Mouse (Mus musculus): ENCODE results near the gene Dennd2a. TPM values are rescaled to one million over a fixed set of nuclear protein-coding genes. Genes with fewer than 3 reads are reported as not detected.

Gene Dennd2a
- polyA plus RNA-seq, 1 experiment from 2014 or later, result 4.7 TPM

GRCm38 (mm10) chr6:39554888-39555647 is 2.6 kb downstream of the Dennd2a start:
- Histone ChIP-seq H3K4me3 (ENCODE audit: low read depth, low read length) (no peak overlapping the region), H3K36me3 (ENCODE audit: control insufficient read depth, insufficient read depth, low read length) (no peaks in the 10 kb centered on the region), H3K9ac (ENCODE audit: low read length) (no peak overlapping the region), H3K27me3 (ENCODE audit: control insufficient read depth, insufficient read depth, low read length) (no peaks in the 10 kb centered on the region), H3K4me2 (replicated peaks; ENCODE audit: low read depth) (peak overlapping the region; percentile 40), H3K9me3 (ENCODE audit: control insufficient read depth, low read length) (no peaks in the 10 kb centered on the region), H3K27ac (replicated peaks) (peak overlapping the region; percentile 1; the same call in 1 of the 2 replicates), H3K4me1 (replicated peaks; ENCODE audit: control insufficient read depth, insufficient read depth) (no peaks in the 10 kb centered on the region; the same call in 1 of the 2 replicates)
- 51% methylated on average over 11 of the region's 12 CpGs for WGBS
- TF ChIP-seq CTCF (IDR thresholded peaks at IDR 0.05; ENCODE audit: low read depth) (no peak), EP300 (optimal IDR thresholded peaks at IDR 0.05) (no peak)
- no peak for ATAC-seq (ENCODE audit: low FRiP score, low TSS enrichment)
- no peak for DNase-seq (ENCODE audit: low spot score)

GRCm38 (mm10) chr6:39551981-39552636 is 5.6 kb downstream of the Dennd2a start:
- DNase-seq (ENCODE audit: low spot score) (no peak), ATAC-seq (ENCODE audit: low FRiP score, low TSS enrichment) (peak; percentile 22; the same call in 1 of the 2 replicates)
- H3K4me1 ChIP-seq (replicated peaks; ENCODE audit: control insufficient read depth, insufficient read depth), result no peaks in the 10 kb centered on the region
- H3K9ac ChIP-seq (ENCODE audit: low read length), result no peak overlapping the region
- H3K36me3 ChIP-seq (ENCODE audit: control insufficient read depth, insufficient read depth, low read length), result no peaks in the 10 kb centered on the region
- H3K9me3 ChIP-seq (ENCODE audit: control insufficient read depth, low read length), result no peaks in the 10 kb centered on the region
- TF ChIP-seq CTCF (IDR thresholded peaks at IDR 0.05; ENCODE audit: low read depth), result no peak
- no peak for TF ChIP-seq EP300 (optimal IDR thresholded peaks at IDR 0.05)
- no peak overlapping the region for H3K4me2 ChIP-seq (replicated peaks; ENCODE audit: low read depth)
- no peak overlapping the region for H3K4me3 ChIP-seq (ENCODE audit: low read depth, low read length)
- WGBS, result 67% methylated on average over 8 of the region's 8 CpGs
- no peaks in the 10 kb centered on the region for H3K27me3 ChIP-seq (ENCODE audit: control insufficient read depth, insufficient read depth, low read length)
- H3K27ac ChIP-seq (replicated peaks), result 0 out of 2 replicates have a peak overlapping the region, but pooled peaks have one; percentile 0

DNA sequence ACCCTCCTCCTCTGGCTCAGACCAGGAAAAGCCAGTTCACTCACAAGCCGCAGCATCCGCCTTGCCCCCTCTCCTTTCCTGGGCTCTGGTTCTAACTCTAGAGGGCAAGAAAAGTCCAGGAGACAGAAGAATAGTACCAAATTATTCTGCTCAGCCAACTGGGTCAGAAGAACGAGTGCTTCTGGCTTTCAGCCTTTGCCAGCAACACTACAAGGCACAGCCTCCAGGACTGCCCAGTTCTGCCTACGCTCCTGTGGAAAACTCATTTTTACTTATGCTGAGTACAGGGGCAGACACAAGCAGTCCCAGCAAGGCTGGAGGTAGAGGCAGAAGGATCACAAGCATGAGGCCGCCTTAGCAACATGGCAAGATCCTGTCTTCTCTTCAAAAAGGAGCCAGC is 9.6 kb downstream of the Dennd2a start:
- no peaks in the 10 kb centered on the region for H3K27me3 ChIP-seq (ENCODE audit: control insufficient read depth, insufficient read depth, low read length)
- no peak overlapping the region for H3K27ac ChIP-seq (replicated peaks)
- H3K4me3 ChIP-seq (ENCODE audit: low read depth, low read length), result no peak overlapping the region
- H3K4me2 ChIP-seq (replicated peaks; ENCODE audit: low read depth), result no peak overlapping the region
- H3K9ac ChIP-seq (ENCODE audit: low read length), result no peak overlapping the region
- WGBS, result 68% methylated on average over 5 of the region's 5 CpGs
- no peaks in the 10 kb centered on the region for H3K36me3 ChIP-seq (ENCODE audit: control insufficient read depth, insufficient read depth, low read length)
- H3K4me1 ChIP-seq (replicated peaks; ENCODE audit: control insufficient read depth, insufficient read depth), result peaks cover 4% of the 10 kb centered on the region
- TF ChIP-seq CTCF (IDR thresholded peaks at IDR 0.05; ENCODE audit: low read depth) (no peak), EP300 (optimal IDR thresholded peaks at IDR 0.05) (no peak)
- ATAC-seq (ENCODE audit: low FRiP score, low TSS enrichment), result no peak
- no peak for DNase-seq (ENCODE audit: low spot score)
- H3K9me3 ChIP-seq (ENCODE audit: control insufficient read depth, low read length), result no peaks in the 10 kb centered on the region

DNA sequence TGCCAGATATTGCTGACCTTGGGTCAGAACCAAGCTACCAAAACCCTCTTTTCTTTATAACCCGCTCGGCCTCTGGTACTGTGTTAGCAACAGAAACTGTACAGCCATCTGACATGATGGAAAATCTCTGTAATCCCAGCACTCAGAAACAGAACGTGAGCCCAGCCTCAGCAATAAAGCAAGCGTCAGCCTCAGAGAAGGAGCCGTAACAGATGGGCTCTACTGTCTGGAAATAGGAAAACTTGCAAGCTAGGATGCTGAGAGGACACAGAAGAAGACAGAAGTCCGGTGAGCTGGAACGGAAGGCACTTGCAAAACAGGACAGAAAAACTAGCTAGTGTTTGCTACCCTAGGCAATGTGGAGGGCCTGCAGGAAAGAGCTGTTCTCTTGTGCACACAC is 12.2 kb downstream of the Dennd2a start:
- no peaks in the 10 kb centered on the region for H3K36me3 ChIP-seq (ENCODE audit: control insufficient read depth, insufficient read depth, low read length)
- H3K9ac ChIP-seq (ENCODE audit: low read length), result no peak overlapping the region
- no peaks in the 10 kb centered on the region for H3K9me3 ChIP-seq (ENCODE audit: control insufficient read depth, low read length)
- H3K4me2 ChIP-seq (replicated peaks; ENCODE audit: low read depth), result no peak overlapping the region
- no peaks in the 10 kb centered on the region for H3K27me3 ChIP-seq (ENCODE audit: control insufficient read depth, insufficient read depth, low read length)
- H3K4me1 ChIP-seq (replicated peaks; ENCODE audit: control insufficient read depth, insufficient read depth), result peaks cover 11% of the 10 kb centered on the region
- WGBS, result 75% methylated on average over 7 of the region's 7 CpGs
- TF ChIP-seq CTCF (IDR thresholded peaks at IDR 0.05; ENCODE audit: low read depth), result no peak
- TF ChIP-seq EP300 (optimal IDR thresholded peaks at IDR 0.05), result no peak
- H3K27ac ChIP-seq (replicated peaks), result no peak overlapping the region
- no peak for ATAC-seq (ENCODE audit: low FRiP score, low TSS enrichment)
- DNase-seq (ENCODE audit: low spot score), result no peak
- H3K4me3 ChIP-seq (ENCODE audit: low read depth, low read length), result no peak overlapping the region

- peak overlapping the region; percentile 76 for H3K27ac ChIP-seq (replicated peaks)
- WGBS, result 54% methylated on average over 15 of the region's 15 CpGs
- H3K4me1 ChIP-seq (replicated peaks; ENCODE audit: control insufficient read depth, insufficient read depth), result peaks cover 17% of the 10 kb centered on the region
- DNase-seq (ENCODE audit: low spot score), result no peak
- H3K27me3 ChIP-seq (ENCODE audit: control insufficient read depth, insufficient read depth, low read length), result no peaks in the 10 kb centered on the region
- no peak overlapping the region; the same call in 1 of the 2 replicates for H3K4me2 ChIP-seq (replicated peaks; ENCODE audit: low read depth)
- no peaks in the 10 kb centered on the region for H3K9me3 ChIP-seq (ENCODE audit: control insufficient read depth, low read length)
- no peaks in the 10 kb centered on the region for H3K36me3 ChIP-seq (ENCODE audit: control insufficient read depth, insufficient read depth, low read length)
- no peak overlapping the region for H3K4me3 ChIP-seq (ENCODE audit: low read depth, low read length)
- no peak for ATAC-seq (ENCODE audit: low FRiP score, low TSS enrichment)
- 0 out of 2 replicates have a peak overlapping the region, but pooled peaks have one; percentile 27 for H3K9ac ChIP-seq (ENCODE audit: low read length)
- no peak for TF ChIP-seq CTCF (IDR thresholded peaks at IDR 0.05; ENCODE audit: low read depth)
- no peak for TF ChIP-seq EP300 (optimal IDR thresholded peaks at IDR 0.05)
Observed at GRCm38 (mm10) chr6:39543769-39544420, 13.8 kb downstream of the Dennd2a start.
